Mouse (Mus musculus) intestine, embryonic 14.5 days (tissue): ENCODE results near the gene Gm45716. TPM values are rescaled to one million over a fixed set of nuclear protein-coding genes. Genes with fewer than 3 reads are reported as not detected.
"Not testable (repeated sequence)": the region's sequence is repeated elsewhere in the genome, so short reads cannot be mapped to it uniquely, and the experiment has no call there.

Experiments
- ATAC-seq: fragments of 200-750 bp; cut with Nextera tagmentation; replicated peaks from 2 replicates; pipeline ENCODE4 v1.8.0; 2017; ENCODE audit warnings: low read depth, moderate number of reproducible peaks, moderate TSS enrichment, moderate library complexity; ENCODE audit not compliant: low FRiP score, low TSS enrichment
- DNase-seq: peaks from one replicate; pipeline ENCODE4 v3.0.0-alpha.2; 2018; ENCODE audit warnings: low spot score
- H3K27ac ChIP-seq: fragments of 300-500 bp; sonication (generic); 2 replicates; pipeline ENCODE4 v1.5.1; 2014; ENCODE audit warnings: low read depth, mild to moderate bottlenecking, control low read depth
- H3K27me3 ChIP-seq: fragments of 300-500 bp; sonication (generic); replicated peaks from 2 replicates; pipeline ENCODE4 v1.6.1; 2014; ENCODE audit warnings: low read length, control low read depth; ENCODE audit not compliant: control insufficient read depth, insufficient read depth
- H3K36me3 ChIP-seq: fragments of 300-500 bp; sonication (generic); 2 replicates; pipeline ENCODE4 v1.6.1; 2014; ENCODE audit warnings: low read length, control low read depth; ENCODE audit not compliant: control insufficient read depth, insufficient read depth
- H3K4me1 ChIP-seq: fragments of 300-500 bp; sonication (generic); replicated peaks from 2 replicates; pipeline ENCODE4 v1.6.1; 2014; ENCODE audit warnings: low read length, control low read depth, mixed read lengths; ENCODE audit not compliant: control insufficient read depth, insufficient read depth
- H3K4me2 ChIP-seq: fragments of 300-500 bp; sonication (generic); 2 replicates; pipeline ENCODE4 v1.6.1; 2014; ENCODE audit warnings: low read length
- H3K4me3 ChIP-seq: fragments of 300-500 bp; sonication (generic); 2 replicates; pipeline ENCODE4 v1.5.1; 2014; ENCODE audit warnings: low read depth, low read length, control low read depth, mixed read lengths
- H3K9ac ChIP-seq: fragments of 300-500 bp; sonication (generic); 2 replicates; pipeline ENCODE4 v1.6.1; 2014; ENCODE audit warnings: mild to moderate bottlenecking, low read length
- H3K9me3 ChIP-seq: fragments of 300-500 bp; sonication (generic); 2 replicates; pipeline ENCODE4 v1.6.1; 2016; ENCODE audit warnings: low read length, control low read depth; ENCODE audit not compliant: control insufficient read depth
- WGBS: fragments of 180-500 bp; shearing (Covaris S2); extraction: QIAGEN DNeasy Blood & Tissue Kit; methylation state at CpG from one replicate; pipeline ENCODE4 v1.1.7; 2014; 5-methylcytosine and 5-hydroxymethylcytosine counted together
- polyA plus RNA-seq: library from polyadenylated mRNA; unstranded; fragments of >200 nt; fragmentation: Nextera tagmentation; extraction: Ambion mirVana; gene quantifications from 2 replicates; pipeline ENCODE4 v1.2.1, GENCODE M21; 2014

Gm45716 gene
- polyA plus RNA-seq, 1 experiment from 2014 or later = 13.2 TPM

GRCm38 (mm10) chr11:90274187-90274586 is 86.7 kb downstream of the Gm45716 start:
- Histone ChIP-seq H3K9ac (no peak overlapping the region), H3K4me2 (no peak overlapping the region), H3K4me1 (no peaks in the 10 kb centered on the region; the same call in 1 of the 2 replicates), H3K36me3 (peaks cover 46% of the 10 kb centered on the region), H3K9me3 (no peaks in the 10 kb centered on the region), H3K27ac (no peak overlapping the region), H3K27me3 (no peaks in the 10 kb centered on the region), H3K4me3 (no peak overlapping the region)
- DNase-seq (no peak), ATAC-seq (peak; percentile 59; the same call in 1 of the 2 replicates)
- 52% methylated on average over 1 of the region's 1 CpGs for WGBS

DNA sequence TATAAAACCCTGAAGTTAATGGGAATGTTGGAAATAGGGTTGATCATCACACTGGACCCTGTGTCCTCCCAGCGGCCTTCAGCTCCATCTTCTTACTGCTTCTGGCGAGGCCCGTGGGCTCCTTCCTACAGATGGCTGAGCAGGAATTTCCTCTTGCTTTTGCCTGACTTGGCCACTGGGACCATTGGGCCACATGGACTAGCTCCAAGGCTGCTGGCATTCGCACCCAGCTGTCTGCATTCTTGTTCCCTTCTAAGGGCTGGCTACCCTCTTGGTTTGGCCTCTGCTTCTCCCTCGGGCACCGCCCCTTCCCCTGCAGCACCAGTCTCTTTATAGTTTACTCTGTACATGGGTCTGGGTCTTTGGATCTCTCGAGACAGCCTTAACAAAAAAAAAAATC is 88.2 kb downstream of the Gm45716 start:
- no peak for ATAC-seq
- Histone ChIP-seq H3K9me3 (no peaks in the 10 kb centered on the region), H3K9ac (no peak overlapping the region), H3K27ac (no peak overlapping the region), H3K4me1 (no peaks in the 10 kb centered on the region; the same call in 1 of the 2 replicates), H3K4me3 (no peak overlapping the region), H3K27me3 (no peaks in the 10 kb centered on the region), H3K4me2 (no peak overlapping the region), H3K36me3 (peaks cover 40% of the 10 kb centered on the region)
- no peak for DNase-seq
- WGBS = 80% methylated on average over 7 of the region's 7 CpGs

DNA sequence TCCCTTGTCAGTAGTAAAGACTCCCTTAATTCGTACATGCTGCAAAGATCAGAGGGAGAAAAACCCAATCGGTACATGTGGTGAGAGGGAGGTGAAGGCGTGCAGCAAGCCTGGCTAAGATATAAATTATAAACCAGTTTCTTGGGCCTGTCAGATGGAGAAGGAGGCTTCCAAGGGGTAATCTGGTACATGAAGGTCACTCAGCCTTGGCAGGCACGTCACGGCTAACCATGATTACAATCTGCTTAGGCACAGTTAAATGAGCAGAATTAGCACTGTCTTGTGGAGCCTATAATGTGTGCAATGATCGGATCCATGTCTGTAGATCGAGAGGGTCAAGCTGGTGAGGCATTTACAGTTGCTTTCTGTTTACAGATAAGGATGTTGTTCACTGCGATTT is 88.7 kb downstream of the Gm45716 start:
- no peak for ATAC-seq
- Histone ChIP-seq H3K9ac (no peak overlapping the region), H3K36me3 (peaks cover 35% of the 10 kb centered on the region), H3K27me3 (no peaks in the 10 kb centered on the region), H3K27ac (no peak overlapping the region), H3K4me1 (no peaks in the 10 kb centered on the region; the same call in 1 of the 2 replicates), H3K9me3 (no peaks in the 10 kb centered on the region), H3K4me2 (no peak overlapping the region), H3K4me3 (no peak overlapping the region)
- no peak for DNase-seq
- WGBS = 79% methylated on average over 8 of the region's 8 CpGs

DNA sequence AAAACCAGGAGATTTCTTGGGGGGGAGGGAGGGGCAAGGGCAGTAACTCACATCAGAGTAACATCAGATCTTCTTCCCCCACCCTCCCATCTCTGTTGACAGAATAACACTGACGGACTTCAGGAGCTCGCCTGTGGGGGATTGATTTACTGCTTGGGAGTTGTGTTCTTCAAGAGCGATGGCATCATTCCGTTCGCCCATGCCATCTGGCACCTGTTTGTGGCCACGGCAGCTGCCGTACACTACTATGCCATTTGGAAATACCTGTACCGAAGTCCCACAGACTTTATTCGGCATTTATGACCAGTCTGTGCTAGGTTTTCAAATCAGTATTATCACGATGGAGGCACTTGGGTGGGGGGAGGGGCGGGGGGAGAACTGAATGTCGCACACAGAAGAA is 89.1 kb downstream of the Gm45716 start:
- Histone ChIP-seq H3K4me1 (no peaks in the 10 kb centered on the region; the same call in 1 of the 2 replicates), H3K36me3 (peaks cover 31% of the 10 kb centered on the region), H3K27ac (no peak overlapping the region), H3K9me3 (no peaks in the 10 kb centered on the region), H3K4me2 (no peak overlapping the region), H3K27me3 (no peaks in the 10 kb centered on the region), H3K9ac (no peak overlapping the region), H3K4me3 (no peak overlapping the region)
- no peak for DNase-seq
- 83% methylated on average over 12 of the region's 12 CpGs for WGBS
- no peak for ATAC-seq

DNA sequence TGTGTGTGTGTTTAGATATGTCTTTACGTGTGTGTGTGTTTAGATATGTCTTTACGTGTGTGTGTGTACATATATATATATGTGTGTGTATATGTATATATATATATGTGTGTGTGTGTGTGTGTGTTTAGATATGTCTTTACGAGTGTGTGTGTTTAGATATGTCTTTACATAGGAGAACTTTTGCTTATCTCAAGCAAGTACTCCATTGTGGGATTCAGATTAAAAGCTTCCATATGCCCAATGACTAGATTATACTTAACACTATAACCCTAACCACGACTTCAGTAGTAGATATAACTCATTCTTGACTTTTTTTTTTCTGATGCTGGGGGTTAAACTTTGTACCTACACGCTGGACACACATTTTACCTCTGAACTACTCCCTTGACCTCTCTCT is 92.6 kb downstream of the Gm45716 start:
- peaks cover 18% of the 10 kb centered on the region for H3K36me3 ChIP-seq
- no peak for DNase-seq
- no peaks in the 10 kb centered on the region for H3K9me3 ChIP-seq
- no peak overlapping the region for H3K4me2 ChIP-seq
- 80% methylated on average over 5 of the region's 5 CpGs for WGBS
- no peak overlapping the region for H3K27ac ChIP-seq
- no peak overlapping the region for H3K4me3 ChIP-seq
- H3K27me3 ChIP-seq = no peaks in the 10 kb centered on the region
- ATAC-seq = no peak
- H3K4me1 ChIP-seq = no peaks in the 10 kb centered on the region
- H3K9ac ChIP-seq = no peak overlapping the region

DNA sequence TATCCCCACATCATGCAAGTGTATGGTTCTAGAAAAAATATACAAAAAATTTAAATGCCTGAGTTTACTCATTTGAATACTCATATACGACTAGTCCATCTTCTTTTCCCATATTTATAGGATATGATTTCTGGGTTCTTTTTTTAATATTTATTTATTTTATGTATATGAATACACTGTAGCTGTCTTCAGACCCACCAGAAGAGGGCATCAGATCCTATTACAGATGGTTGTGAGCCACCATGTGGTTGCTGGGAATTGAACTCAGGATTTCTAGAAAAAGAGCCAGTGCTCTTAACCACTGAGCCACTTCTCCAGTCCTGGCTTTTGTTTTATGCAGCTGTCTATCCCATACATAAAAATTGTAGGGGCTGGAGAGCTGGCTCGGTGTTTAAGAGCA is 94.5 kb downstream of the Gm45716 start:
- H3K4me3 ChIP-seq, H3K4me1 ChIP-seq, H3K27ac ChIP-seq, H3K9ac ChIP-seq, DNase-seq, ATAC-seq, H3K9me3 ChIP-seq, H3K4me2 ChIP-seq, H3K36me3 ChIP-seq, H3K27me3 ChIP-seq: not testable (repeated sequence)
- 91% methylated on average over 2 of the region's 2 CpGs for WGBS

- WGBS = 54% methylated on average over 4 of the region's 4 CpGs
- H3K27ac ChIP-seq = no peak overlapping the region
- H3K4me2 ChIP-seq = no peak overlapping the region
- H3K27me3 ChIP-seq = no peaks in the 10 kb centered on the region
- H3K9ac ChIP-seq = no peak overlapping the region
- no peak overlapping the region for H3K4me3 ChIP-seq
- H3K9me3 ChIP-seq = no peaks in the 10 kb centered on the region
- H3K36me3 ChIP-seq = no peaks in the 10 kb centered on the region
- no peaks in the 10 kb centered on the region for H3K4me1 ChIP-seq
- DNase-seq (no peak), ATAC-seq (no peak)
Measured at GRCm38 (mm10) chr11:90283159-90283558, 95.7 kb downstream of the Gm45716 start.

- Histone ChIP-seq H3K4me3 (no peak overlapping the region), H3K4me2 (no peak overlapping the region), H3K27me3 (no peaks in the 10 kb centered on the region), H3K27ac (no peak overlapping the region), H3K9ac (no peak overlapping the region), H3K9me3 (no peaks in the 10 kb centered on the region), H3K4me1 (no peaks in the 10 kb centered on the region), H3K36me3 (no peaks in the 10 kb centered on the region)
- 77% methylated on average over 6 of the region's 6 CpGs for WGBS
- no peak for DNase-seq
- ATAC-seq = no peak
Measured at GRCm38 (mm10) chr11:90283601-90284000, 96.1 kb downstream of the Gm45716 start.

DNA sequence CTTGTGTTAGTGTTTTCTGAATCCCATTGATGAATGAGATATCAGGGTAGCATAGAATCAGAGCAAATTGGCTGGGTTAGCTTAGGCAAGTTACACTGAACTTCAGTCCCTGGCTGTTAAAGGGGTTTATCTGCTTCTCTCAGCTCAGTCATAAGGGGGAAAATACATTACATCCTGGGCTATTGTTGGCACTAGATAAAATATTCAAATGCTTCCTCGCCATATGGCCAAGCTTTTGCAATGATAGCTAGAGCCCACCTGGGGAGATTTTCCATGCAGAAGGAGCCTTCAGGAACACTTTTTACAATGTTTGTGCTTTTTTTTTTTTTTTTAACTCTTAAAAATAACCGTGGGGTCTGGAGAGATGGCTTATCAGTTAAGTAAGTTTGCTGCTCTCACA is 96.6 kb downstream of the Gm45716 start:
- ATAC-seq (no peak), DNase-seq (no peak)
- Histone ChIP-seq H3K4me1 (no peaks in the 10 kb centered on the region), H3K4me3 (no peak overlapping the region), H3K9ac (no peak overlapping the region), H3K27me3 (no peaks in the 10 kb centered on the region), H3K4me2 (no peak overlapping the region), H3K9me3 (no peaks in the 10 kb centered on the region), H3K27ac (no peak overlapping the region), H3K36me3 (no peaks in the 10 kb centered on the region)
- WGBS = 46% methylated on average over 2 of the region's 2 CpGs
